Mouse (Mus musculus) T-helper 1 cell (primary cell): ENCODE measurements around the gene Pilrb1.

Experiments
- in situ Hi-C: fragments of 300-600 bp; cut with MboI, MseI; formaldehyde crosslinking; loops from one replicate; pipeline ENCODE4 v1.15.1; 2025; ENCODE audit warnings: high pct_unique_total_duplicates

Pilrb1 gene

DNA sequence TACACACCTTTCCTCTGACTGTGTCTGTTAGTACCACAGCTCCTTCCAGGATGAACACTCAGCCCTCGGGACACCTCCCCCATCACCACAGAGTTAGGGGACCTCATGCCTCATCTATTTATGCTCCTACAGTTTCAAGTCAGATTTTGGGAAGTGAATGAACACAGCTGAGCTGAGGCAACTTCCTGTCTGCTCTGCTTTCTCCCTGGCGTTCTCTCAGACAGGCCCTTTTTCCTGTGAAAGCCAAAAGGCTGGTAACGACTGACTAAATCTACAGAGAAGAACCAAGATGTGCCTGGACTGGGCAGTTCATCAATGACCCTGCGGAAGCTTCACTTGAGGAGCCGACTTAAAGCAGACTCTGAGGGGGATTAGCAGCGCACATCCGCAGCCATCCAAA lies 27.7 kb downstream of the Pilrb1 start:
- in situ Hi-C loops: no loop called here

DNA sequence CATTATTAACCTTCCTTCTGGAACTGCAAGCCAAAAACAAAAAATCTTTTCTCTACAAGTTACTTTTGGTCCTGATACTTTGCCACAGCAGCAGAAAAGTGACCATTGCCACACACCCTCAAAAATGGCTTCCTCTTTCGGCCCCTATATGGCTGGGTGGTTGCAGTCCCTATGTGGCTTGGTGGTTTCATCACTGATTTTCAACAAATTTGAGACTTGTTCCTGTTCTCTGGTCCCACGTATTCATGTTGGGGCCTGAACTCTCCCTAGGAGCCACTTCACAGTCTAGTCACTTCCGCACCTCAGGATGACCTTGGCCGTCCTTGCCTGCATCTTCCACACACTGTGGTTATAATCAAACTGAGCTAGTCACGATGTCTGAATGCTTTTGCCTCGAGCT lies 29.2 kb downstream of the Pilrb1 start:
- in situ Hi-C loops: no loop called here

DNA sequence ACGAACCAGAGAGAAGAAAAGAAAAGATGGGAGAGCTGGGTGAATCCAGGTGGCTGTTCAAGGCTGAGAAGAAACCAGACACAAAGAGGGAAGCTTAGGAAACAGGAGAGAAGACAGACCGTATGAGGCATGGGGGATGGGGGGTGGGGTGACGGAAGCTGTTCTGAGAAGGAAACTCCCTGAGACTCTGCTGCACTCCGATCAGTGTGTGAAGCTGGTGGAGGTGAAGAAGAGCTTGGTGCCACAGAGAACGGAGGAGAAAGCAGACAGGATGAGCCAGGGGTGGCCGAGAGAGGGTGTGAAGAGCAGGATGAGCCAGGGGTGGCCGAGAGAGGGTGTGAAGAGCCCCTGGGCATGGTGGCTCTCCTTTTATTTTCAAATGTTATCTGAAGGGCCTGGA lies 31.5 kb downstream of the Pilrb1 start:
- in situ Hi-C loops: no loop called here

DNA sequence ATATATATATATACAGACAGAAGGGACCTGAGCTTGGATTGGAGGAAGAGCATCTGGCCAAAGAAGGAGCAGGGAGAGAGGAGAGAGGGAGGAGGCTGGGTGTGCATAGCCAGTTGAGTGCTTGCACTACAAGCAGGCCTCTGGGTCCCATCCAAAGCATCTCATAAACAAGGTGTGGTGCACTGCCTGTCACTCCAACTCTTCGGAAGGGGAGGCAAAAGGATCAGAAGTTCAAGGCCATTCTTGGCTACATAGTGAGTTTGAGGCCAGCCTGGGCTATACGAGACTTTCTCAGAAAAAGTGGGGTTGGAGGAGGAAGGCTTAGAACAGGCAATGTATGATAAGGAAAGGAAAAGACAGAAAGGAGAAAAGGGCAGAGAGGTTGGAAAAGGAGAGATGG lies 31.9 kb downstream of the Pilrb1 start:
- in situ Hi-C loops: no loop called here

- in situ Hi-C loops: no loop called here
Observed at GRCm38 (mm10) chr5:137825030-137825429, 32.9 kb downstream of the Pilrb1 start.

DNA sequence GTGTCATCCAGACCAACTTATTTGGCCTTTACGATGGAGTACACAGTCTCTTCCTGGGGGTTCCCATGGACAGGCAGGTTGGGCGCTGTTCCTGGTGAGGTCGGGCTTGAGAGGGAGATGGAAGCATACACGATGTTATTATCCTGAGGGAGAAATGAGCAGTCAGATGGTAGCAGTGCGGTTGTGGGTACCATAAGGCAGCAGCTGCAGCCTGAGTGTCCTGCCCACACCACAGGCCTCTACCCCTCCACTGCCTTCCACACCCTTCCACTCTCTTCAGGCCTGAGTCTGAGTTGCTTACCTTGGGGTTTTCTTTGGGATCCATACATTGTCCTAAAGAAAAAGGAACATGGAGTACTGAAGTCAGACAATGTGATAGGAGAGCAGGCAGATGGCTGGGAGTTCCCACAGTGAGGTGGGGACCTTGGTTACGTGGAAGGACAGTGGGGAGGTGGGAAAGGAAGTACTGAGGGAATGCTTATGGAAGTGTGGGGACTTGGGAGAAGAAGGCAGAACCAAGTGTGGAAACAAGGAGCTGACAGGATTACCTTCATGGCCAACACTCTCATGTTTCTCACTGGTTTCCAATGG lies 34.4 kb downstream of the Pilrb1 start:
- in situ Hi-C loops: no loop called here

- in situ Hi-C loops: no loop called here
Observed at GRCm38 (mm10) chr5:137822602-137823001, 35.3 kb downstream of the Pilrb1 start.

DNA sequence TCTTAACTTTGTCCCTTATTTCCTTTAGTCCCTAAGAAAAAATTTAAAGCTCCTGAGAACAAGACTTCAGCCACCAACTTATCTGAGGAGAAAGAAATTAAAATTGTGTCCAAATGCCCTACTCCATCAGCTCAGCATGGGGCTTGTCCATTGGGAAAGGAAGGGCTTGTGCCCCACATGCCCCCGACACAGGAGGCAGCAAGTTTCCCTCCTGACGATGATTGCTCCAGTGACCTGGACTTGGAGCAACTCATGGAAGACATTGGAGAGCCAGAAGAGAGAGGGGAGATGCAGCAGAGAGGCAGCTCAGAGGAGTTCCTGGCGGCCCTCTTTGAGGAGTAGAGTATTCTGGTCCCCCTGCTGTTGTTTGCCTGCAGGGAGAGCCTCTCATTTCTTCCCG lies 35.8 kb downstream of the Pilrb1 start:
- in situ Hi-C loops: no loop called here

DNA sequence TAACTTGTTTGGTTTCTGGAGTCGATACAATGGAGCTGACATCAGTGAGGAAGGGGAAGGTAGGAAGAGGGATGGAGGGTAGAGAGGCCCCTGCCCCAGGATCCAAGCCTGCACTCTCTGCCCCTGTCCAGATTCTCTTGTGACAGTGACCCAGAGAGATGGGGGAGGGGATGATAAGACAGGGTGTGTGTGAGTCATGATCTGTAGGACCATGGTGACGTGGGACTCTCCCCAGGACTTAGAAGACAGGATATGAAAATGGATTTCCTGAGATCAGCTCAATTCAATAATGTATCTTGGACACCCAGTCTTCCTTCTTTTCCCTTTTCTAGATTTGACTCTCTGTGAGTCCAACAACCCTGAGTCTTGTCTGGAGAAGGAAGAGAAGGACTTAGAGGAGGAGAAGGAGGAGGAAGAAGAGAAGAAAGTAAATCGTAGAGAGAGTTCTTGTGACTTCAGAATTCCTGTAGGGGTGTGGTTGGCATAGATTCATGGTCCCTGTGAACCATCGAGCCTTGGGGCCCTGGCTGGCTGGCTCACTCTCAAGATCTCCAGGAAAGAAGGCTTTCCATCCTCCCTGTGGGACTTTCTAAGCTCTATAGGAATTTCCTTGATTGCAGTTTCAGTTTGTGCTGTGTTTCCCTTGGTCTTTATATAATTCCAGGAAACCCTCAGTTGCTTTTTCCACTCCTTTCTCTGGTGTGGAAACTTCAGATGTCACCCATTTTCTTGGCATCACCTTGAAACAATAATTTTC lies 40.3 kb downstream of the Pilrb1 start:
- in situ Hi-C loops: no loop called here

DNA sequence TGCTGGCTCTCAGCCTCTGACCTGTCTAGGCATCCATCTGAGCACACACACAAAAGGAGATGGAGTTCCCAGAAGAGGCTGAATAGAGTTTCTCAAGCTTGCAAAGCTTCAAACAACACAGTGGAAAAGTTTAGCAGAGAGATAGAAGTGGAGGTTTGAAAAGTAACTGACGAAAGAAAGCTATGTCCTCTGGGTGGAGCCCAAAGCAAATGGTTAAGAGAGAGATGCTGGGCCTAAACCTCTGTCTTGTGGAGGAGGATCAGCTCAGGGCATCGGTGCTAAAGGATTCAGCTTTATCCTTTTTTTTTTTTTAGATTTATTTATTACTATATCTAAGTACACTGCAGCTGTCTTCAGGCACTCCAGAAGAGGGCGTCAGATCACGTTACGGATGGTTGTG lies 49.6 kb downstream of the Pilrb1 start:
- in situ Hi-C loops: no loop called here

DNA sequence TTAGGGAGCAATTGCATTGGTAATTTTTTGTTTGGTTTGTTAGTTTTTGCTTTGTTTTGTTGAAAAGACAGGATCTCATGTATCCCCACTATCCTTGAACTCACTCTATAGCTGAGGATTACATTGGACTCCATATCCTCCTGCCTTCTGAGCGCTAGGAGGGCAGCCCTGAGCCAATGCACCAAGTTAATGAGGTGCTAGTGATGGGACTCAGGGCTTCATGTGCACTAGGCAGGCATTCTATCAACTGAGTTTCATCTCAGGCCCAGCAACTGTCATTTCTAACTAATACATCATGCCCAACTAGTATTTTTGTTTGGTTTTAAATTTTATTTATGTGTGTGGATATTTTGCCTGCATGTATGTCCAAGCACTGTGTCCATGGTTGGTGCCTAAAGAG lies 51.7 kb downstream of the Pilrb1 start:
- in situ Hi-C loops: no loop called here
